Mouse (Mus musculus) erythroblast, adult 5-6 weeks (primary cell): ENCODE results near the gene Scin. TPM values are rescaled to one million over a fixed set of nuclear protein-coding genes. Genes with fewer than 3 reads are reported as not detected.

Experiments
- ATAC-seq: replicated peaks from 2 replicates; pipeline ENCODE4 v1.8.0; 2016; ENCODE audit warnings: moderate number of reproducible peaks, mild to moderate bottlenecking, moderate TSS enrichment, inconsistent platforms; ENCODE audit not compliant: poor library complexity, low FRiP score, severe bottlenecking
- total RNA-seq, 2 experiments: library from RNA; stranded (forward) in 1 of 2; stranded (reverse) in 1 of 2; fragments of 150-400 nt in 1 of 2; fragments of 200-764, 138-1000 nt in 1 of 2; gene quantifications; 2 replicates each; pipeline versions ENCODE4 v1.2.3 to v1.2.4; 2015 to 2017; ENCODE audit warnings: low replicate concordance in 2 of 2

Scin gene
- total RNA-seq, 2 experiments from 2014 or later: 0.94 to 2.3 TPM

DNA sequence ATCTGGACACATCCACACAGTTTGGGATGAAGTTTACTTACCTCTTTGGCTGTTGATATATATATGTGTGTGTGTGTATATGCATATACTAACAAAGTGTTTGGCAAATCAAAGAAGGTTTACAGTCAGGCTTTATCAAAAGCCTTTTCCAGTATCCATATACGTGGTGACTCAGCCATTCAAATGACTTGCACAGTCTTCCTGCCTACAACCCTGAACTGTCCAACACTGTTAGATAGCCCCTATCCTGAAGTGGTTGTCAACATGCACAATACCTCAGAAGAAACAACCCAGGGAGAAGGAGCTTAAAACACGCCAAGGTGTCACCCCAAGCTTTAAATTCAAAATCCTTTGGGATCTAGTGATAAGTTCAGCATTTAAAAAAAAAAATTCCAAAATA is 20.4 kb downstream of the Scin start:
- no peak for ATAC-seq

DNA sequence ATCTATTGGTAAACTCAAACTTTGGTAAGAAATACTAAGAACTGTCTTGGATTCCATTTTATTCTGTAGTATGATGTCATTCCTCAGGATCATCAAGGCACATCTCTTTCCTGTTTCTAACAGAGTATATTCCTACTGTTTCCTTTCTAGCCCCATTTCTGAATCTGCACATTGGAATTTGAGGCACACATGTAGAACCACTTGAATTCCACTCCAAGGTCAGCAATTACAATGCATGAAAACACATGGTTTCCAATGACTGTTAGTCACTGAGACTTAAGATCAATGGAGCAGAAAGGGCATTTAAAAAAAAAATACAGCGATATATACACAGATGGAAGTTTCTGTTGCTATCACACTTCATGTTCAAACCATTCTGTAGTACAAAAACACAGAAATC is 24.8 kb downstream of the Scin start:
- ATAC-seq: no peak

- no peak for ATAC-seq
Measured at GRCm38 (mm10) chr12:40108143-40108542, 25.9 kb downstream of the Scin start.

DNA sequence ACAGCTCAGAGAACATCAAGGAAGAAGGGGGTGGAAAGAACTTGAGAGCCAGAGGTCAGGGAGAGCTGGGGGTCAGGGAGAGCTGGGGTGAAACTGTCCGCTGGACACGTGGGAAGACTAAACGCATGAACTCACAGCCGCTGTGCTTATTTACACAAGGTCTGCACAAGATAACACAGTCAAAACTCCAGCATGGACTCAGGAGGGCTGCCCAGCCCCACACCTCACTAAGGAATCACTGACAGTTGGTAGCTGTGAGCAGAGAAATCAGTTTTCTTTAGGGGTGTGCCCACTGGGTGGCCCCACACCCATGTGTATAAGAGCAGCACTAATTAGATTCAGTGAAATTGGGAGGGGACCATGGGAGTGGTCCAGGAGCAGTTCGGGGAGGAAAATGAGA is 27.2 kb downstream of the Scin start:
- no peak for ATAC-seq

- ATAC-seq: no peak
Measured at GRCm38 (mm10) chr12:40104750-40105149, 29.3 kb downstream of the Scin start.

- ATAC-seq: no peak
Measured at GRCm38 (mm10) chr12:40102359-40102758, 31.7 kb downstream of the Scin start.

DNA sequence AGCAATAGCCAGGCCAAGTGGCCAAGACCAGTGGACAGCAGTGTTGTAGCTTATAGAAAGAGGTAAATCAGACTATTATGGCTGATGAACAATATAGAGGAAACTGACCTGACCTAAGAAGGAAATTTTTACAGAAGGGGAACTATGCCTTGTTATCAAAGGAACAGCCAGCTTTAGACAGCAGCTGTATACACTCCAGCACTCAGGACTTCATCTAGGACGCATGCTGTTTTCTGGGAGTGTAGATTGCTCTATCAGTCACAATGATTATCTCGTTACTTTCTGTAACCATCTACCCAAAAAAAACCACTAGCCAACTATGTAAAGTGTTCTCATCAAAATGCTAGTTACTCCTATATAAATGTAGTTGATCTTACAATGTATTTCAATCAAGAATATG is 34.6 kb downstream of the Scin start:
- no peak for ATAC-seq

- no peak for ATAC-seq
Measured at GRCm38 (mm10) chr12:40097449-40097848, 36.6 kb downstream of the Scin start.

GRCm38 (mm10) chr12:40097023-40097422 is 37.0 kb downstream of the Scin start:
- no peak for ATAC-seq

DNA sequence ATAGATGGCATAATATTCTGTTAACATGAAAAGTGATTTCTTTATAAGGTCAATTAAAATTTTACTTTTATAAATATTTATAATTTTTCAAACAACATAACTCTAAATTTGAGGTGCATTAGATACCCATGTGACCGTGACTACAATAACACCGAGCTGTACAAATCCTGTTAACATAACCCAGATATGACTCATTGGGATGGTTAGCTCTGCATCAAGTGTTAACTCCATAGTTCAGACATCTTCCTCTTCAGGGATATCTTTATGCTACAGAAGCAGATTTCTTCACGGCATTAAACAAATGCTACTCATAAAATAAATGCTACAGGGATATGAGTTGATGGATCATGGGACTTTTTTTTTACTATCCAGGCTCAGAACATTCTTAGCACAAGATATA is 37.6 kb downstream of the Scin start:
- ATAC-seq: no peak

DNA sequence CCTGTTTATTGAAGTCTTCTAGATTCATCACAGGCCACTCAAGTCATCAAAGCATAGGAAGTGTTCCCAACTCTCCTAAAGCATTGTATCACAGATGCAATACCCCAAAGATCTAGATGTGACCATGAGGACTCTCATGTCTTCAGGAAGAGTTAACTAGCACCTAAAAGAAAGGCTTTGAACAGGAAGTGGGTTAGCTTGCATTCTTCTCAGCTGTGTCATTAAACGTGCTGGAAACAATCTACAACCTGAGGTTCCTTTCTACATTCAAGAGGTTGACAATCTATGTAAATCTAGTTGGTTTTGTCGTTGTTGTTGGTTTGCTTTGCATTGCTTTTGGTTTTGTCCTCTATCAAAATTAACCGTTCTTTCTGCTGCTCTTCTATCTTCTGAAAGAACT is 44.0 kb downstream of the Scin start:
- ATAC-seq: no peak

DNA sequence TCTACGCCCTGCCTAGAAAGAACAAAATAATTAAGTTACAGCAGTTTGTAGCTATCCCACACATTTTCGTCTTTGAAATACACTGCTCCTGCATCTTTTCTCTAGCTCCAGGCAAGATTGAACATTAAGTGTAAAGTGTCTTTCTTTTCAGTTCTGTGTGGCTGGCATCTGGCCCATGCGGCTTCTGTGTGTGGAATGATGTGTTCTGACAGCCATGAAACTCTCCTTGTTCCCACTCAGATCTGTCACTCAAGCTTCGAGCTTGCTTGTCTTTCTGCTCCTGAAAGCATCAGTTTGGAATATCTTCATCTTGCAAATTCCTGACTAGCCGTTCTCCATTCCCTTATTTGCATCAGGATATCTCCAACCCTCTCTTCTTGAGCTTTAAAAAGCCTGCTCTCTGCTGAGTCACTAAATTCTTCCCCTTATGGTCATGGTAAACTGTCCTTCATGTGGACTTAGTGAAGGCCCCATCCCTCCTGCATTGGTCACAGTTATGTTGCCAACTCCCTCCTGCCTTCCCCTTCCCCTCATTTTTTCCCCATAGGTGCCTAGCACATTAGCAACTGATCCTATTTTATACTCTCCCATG is 48.2 kb downstream of the Scin start:
- ATAC-seq: no peak

DNA sequence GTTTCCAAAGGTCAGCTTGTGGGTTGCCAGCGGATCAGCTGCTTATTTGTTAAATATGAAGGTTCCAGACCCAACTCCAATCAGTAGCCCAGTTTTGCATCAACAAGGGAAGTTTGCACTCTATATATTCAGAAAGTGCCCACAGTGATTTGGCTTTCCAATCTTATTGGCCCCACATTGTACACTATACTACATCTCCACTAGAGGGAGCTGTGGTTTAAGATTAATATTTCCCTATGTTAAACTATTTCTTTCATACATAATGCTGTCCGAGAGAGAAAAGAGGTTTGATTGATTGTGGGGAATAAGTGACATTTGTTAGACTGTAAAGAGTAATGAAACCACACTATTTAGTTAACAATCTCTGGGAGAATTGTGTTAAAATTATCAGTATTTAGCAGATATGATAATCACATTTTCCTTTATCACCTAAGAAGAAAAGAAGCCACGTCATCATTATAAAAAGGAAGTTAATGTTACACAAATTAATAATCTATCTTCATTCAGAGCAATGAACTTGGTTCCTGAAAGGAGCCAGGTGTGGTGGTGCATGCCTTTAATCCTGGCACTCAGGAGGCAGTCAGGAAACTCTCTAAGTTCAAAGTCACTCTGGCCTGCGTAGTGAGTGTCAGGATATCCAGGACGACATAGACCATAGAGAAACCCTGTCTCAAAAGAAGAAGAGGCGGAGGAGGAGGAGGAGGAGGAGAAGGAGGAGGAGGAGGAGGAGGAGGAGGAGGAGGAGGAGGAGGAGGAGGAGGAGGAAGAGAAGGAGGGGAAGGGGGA is 51.4 kb downstream of the Scin start:
- peak; percentile 67 for ATAC-seq

GRCm38 (mm10) chr12:40082048-40082447 is 52.0 kb downstream of the Scin start:
- ATAC-seq: no peak

GRCm38 (mm10) chr12:40073660-40074059 is 60.4 kb downstream of the Scin start:
- no peak for ATAC-seq

- ATAC-seq: no peak
Measured at GRCm38 (mm10) chr12:40047024-40047423, 87.0 kb downstream of the Scin start.

- no peak for ATAC-seq
Measured at GRCm38 (mm10) chr12:40043816-40044585, 90.0 kb downstream of the Scin start.

DNA sequence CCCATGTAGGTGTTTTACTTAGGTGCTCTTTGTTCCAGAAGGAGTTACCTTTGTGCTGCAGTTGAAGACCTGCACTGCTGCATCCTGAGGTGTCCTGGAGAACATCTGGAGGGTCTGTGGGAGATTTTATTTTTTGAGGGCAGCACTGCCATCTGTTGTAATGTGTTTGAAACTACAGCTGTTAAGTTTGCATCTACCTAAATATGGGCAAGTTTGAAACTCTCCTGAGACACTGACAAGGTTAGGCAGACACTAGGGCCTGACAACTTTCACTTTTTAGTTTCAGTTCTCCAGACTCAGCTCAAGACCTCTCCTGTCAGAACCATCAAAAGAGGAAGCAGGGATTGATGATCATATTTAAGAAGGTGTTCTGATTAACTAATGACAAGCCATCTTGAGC is 94.0 kb downstream of the Scin start:
- no peak for ATAC-seq

GRCm38 (mm10) chr12:40037876-40038463 is 96.1 kb downstream of the Scin start, which contains the start of gene Arl4a:
Arl4a (minus strand) TSS chr12:40038025.
- peak; percentile 75 for ATAC-seq

DNA sequence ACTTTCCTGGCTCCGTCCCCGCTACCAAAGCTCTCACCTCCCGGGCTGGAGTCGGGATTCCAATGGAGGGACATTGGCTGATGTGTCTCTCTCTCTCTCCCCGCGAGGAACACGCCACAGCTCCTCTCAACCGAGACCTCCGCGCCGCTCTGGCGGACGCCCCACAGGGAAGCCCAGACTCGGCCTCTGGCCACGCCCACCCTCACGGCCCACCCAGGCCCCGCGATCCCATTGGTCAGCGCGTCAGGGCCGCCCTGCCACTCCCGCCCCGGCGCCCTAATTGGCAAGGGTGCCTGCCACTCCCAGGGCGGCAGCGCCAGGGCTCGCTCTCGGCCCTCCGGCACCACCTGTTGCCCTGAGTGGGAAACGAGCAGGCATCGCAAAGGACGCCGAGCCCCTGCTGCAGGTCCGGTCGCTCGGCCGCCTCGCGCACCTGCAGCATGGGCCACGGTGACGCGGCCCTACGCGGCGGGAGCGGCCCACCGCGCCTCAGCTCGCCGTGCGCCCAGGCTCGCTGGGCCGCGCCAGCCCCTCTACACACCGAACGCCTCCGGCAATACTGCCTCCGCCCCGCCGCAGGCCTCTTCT is 96.7 kb downstream of the Scin start:
- ATAC-seq: peak; percentile 87
